Mouse (Mus musculus) erythroblast, embryonic 14.5 days (primary cell): Measurements from ENCODE around the gene Stk4.

ENCODE experiments used
- GATA1 ChIP-seq: IDR thresholded peaks from 2 replicates; pipeline ENCODE4 v1.6.1; 2012; ENCODE audit warnings: low read length, inconsistent platforms, mixed read lengths
- TAL1 ChIP-seq: IDR thresholded peaks from 3 replicates; pipeline ENCODE4 v1.6.1; 2012; ENCODE audit warnings: low read length, inconsistent platforms, mixed read lengths

- TF ChIP-seq TAL1, result no peak
- no peak for TF ChIP-seq GATA1
Observed at GRCm38 (mm10) chr2:164032973-164033372, 37.1 kb upstream of the Stk4 start.
